Mouse (Mus musculus) intestine, postnatal 0 days (tissue): ENCODE measurements at regions not wholly inside any gene's neighbourhood (a gene's known extent, or its start where the extent isn't known, plus 50 kb on each side); places are given as distances from the start of the nearest gene placed in this dataset.

Source experiments
- ATAC-seq: fragments of 200-750 bp; cut with Nextera tagmentation; 2 replicates; pipeline ENCODE4 v1.8.0; 2017; ENCODE audit warnings: mild to moderate bottlenecking, moderate TSS enrichment, moderate library complexity
- H3K27ac ChIP-seq: fragments of 300-500 bp; sonication (generic); 2 replicates; pipeline ENCODE4 v1.5.1; 2014; ENCODE audit warnings: mild to moderate bottlenecking, low read depth, low read length, moderate library complexity
- H3K27me3 ChIP-seq: fragments of 300-500 bp; sonication (generic); replicated peaks from 2 replicates; pipeline ENCODE4 v1.6.1; 2014; ENCODE audit warnings: low read length, mixed read lengths; ENCODE audit not compliant: control insufficient read depth, insufficient read depth
- H3K36me3 ChIP-seq: fragments of 300-500 bp; sonication (generic); 2 replicates; pipeline ENCODE4 v1.6.1; 2014; ENCODE audit warnings: mild to moderate bottlenecking, moderate library complexity; ENCODE audit not compliant: control insufficient read depth, insufficient read depth
- H3K4me1 ChIP-seq: fragments of 300-500 bp; sonication (generic); replicated peaks from 2 replicates; pipeline ENCODE4 v1.6.1; 2014; ENCODE audit warnings: antibody characterized with exemption, low read length, mixed read lengths; ENCODE audit not compliant: control insufficient read depth, insufficient read depth
- H3K4me2 ChIP-seq: fragments of 300-500 bp; sonication (generic); replicated peaks from 2 replicates; pipeline ENCODE4 v1.6.1; 2014; ENCODE audit warnings: low read depth, mild to moderate bottlenecking, moderate library complexity
- H3K4me3 ChIP-seq: fragments of 300-500 bp; sonication (generic); 2 replicates; pipeline ENCODE4 v1.5.1; 2014; ENCODE audit warnings: low read depth, low read length
- H3K9ac ChIP-seq: fragments of 300-500 bp; sonication (generic); 2 replicates; pipeline ENCODE4 v1.6.1; 2014; ENCODE audit warnings: mild to moderate bottlenecking, low read depth, low read length
- H3K9me3 ChIP-seq: fragments of 300-500 bp; sonication (generic); 2 replicates; pipeline ENCODE4 v1.6.1; 2016; ENCODE audit warnings: mixed run types; ENCODE audit not compliant: control insufficient read depth
- CTCF ChIP-seq: sonication (generic); IDR thresholded peaks from 2 replicates; pipeline ENCODE4 v1.5.1; 2016; ENCODE audit warnings: low read depth, mild to moderate bottlenecking, control low read depth, antibody characterized with exemption, moderate library complexity
- WGBS: fragments of 180-500 bp; shearing (Covaris S2); extraction: QIAGEN DNeasy Blood & Tissue Kit; methylation state at CpG from one replicate; pipeline ENCODE4 v1.1.7; 2014; 5-methylcytosine and 5-hydroxymethylcytosine counted together

GRCm38 (mm10) chr11:111296309-111296721, 230.4 kb downstream of the Kcnj2 start:
- 33% methylated on average over 9 of the region's 9 CpGs for WGBS
- TF ChIP-seq CTCF = no peak
- Histone ChIP-seq H3K9me3 (no peaks in the 10 kb centered on the region), H3K4me2 (no peak overlapping the region), H3K9ac (no peak overlapping the region), H3K27me3 (no peaks in the 10 kb centered on the region), H3K36me3 (no peaks in the 10 kb centered on the region), H3K4me3 (no peak overlapping the region), H3K27ac (no peak overlapping the region), H3K4me1 (no peaks in the 10 kb centered on the region)
- no peak for ATAC-seq

- H3K9me3 ChIP-seq = no peaks in the 10 kb centered on the region
- WGBS = 52% methylated on average over 3 of the region's 3 CpGs
- H3K4me2 ChIP-seq = no peak overlapping the region
- TF ChIP-seq CTCF = no peak
- ATAC-seq = no peak
- H3K36me3 ChIP-seq = no peaks in the 10 kb centered on the region
- no peaks in the 10 kb centered on the region for H3K27me3 ChIP-seq
- no peak overlapping the region for H3K4me3 ChIP-seq
- no peak overlapping the region for H3K27ac ChIP-seq
- no peaks in the 10 kb centered on the region for H3K4me1 ChIP-seq
- no peak overlapping the region for H3K9ac ChIP-seq
Observed at GRCm38 (mm10) chr11:111312802-111313201, 246.8 kb downstream of the Kcnj2 start.

GRCm38 (mm10) chr11:111313566-111313965, 247.6 kb downstream of the Kcnj2 start:
- Histone ChIP-seq H3K9me3 (no peaks in the 10 kb centered on the region), H3K27me3 (no peaks in the 10 kb centered on the region), H3K4me1 (no peaks in the 10 kb centered on the region), H3K27ac (no peak overlapping the region), H3K4me2 (no peak overlapping the region), H3K36me3 (no peaks in the 10 kb centered on the region), H3K4me3 (no peak overlapping the region), H3K9ac (no peak overlapping the region)
- ATAC-seq = no peak
- WGBS = 78% methylated on average over 3 of the region's 3 CpGs
- TF ChIP-seq CTCF = no peak

GRCm38 (mm10) chr11:111321576-111321975, 255.6 kb downstream of the Kcnj2 start:
- no peaks in the 10 kb centered on the region for H3K4me1 ChIP-seq
- H3K27ac ChIP-seq = no peak overlapping the region
- no peaks in the 10 kb centered on the region for H3K27me3 ChIP-seq
- no peak for ATAC-seq
- H3K9ac ChIP-seq = no peak overlapping the region
- H3K4me2 ChIP-seq = no peak overlapping the region
- no peaks in the 10 kb centered on the region for H3K9me3 ChIP-seq
- WGBS = 56% methylated on average over 5 of the region's 5 CpGs
- no peaks in the 10 kb centered on the region for H3K36me3 ChIP-seq
- TF ChIP-seq CTCF = no peak
- no peak overlapping the region for H3K4me3 ChIP-seq

- WGBS = 83% methylated on average over 5 of the region's 5 CpGs
- no peaks in the 10 kb centered on the region for H3K36me3 ChIP-seq
- no peak for TF ChIP-seq CTCF
- H3K4me1 ChIP-seq = no peaks in the 10 kb centered on the region
- H3K4me2 ChIP-seq = no peak overlapping the region
- H3K27me3 ChIP-seq = no peaks in the 10 kb centered on the region
- no peak overlapping the region for H3K9ac ChIP-seq
- no peak overlapping the region for H3K4me3 ChIP-seq
- H3K9me3 ChIP-seq = no peaks in the 10 kb centered on the region
- no peak overlapping the region for H3K27ac ChIP-seq
- no peak for ATAC-seq
Observed at GRCm38 (mm10) chr11:111324453-111325010, 258.6 kb downstream of the Kcnj2 start.

- Histone ChIP-seq H3K27me3 (no peaks in the 10 kb centered on the region), H3K9me3 (no peaks in the 10 kb centered on the region), H3K9ac (no peak overlapping the region), H3K36me3 (no peaks in the 10 kb centered on the region), H3K27ac (no peak overlapping the region), H3K4me3 (no peak overlapping the region), H3K4me2 (no peak overlapping the region), H3K4me1 (no peaks in the 10 kb centered on the region)
- TF ChIP-seq CTCF = no peak
- ATAC-seq = no peak
- WGBS = 65% methylated on average over 3 of the region's 3 CpGs
Observed at GRCm38 (mm10) chr11:111326915-111327314, 261.0 kb downstream of the Kcnj2 start.

GRCm38 (mm10) chr11:111328258-111328657, 262.3 kb downstream of the Kcnj2 start:
- no peaks in the 10 kb centered on the region for H3K27me3 ChIP-seq
- no peak for TF ChIP-seq CTCF
- no peaks in the 10 kb centered on the region for H3K4me1 ChIP-seq
- WGBS = 60% methylated on average over 1 of the region's 1 CpGs
- H3K4me3 ChIP-seq = no peak overlapping the region
- H3K9me3 ChIP-seq = no peaks in the 10 kb centered on the region
- no peak overlapping the region for H3K4me2 ChIP-seq
- no peak overlapping the region for H3K9ac ChIP-seq
- no peaks in the 10 kb centered on the region for H3K36me3 ChIP-seq
- no peak for ATAC-seq
- no peak overlapping the region for H3K27ac ChIP-seq
